Mouse (Mus musculus): ENCODE measurements at regions not wholly inside any gene's neighbourhood (a gene's known extent, or its start where the extent isn't known, plus 50 kb on each side); places are given as distances from the start of the nearest gene placed in this dataset.
A peak's percentile ranks its signal among the peaks of the same experiment; 100 is the strongest.

DNA sequence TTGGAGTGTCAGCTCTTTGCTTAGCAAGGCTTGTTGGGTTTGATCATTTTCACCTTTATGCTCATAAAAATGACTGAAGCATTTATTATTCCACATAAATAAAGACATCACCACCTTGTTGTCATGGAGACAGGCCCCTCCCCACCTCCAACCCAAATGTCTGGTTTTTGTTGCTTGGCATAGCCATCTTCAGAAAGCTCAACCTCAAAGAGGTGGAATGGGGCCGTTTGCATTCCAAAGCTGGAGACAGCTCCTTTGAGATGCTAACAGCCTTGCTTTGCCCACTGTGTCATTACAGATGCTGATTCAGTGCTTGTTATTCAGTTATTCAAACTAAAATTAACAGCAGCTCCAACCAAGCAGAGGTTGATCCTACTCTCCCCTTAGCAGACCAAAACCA is 51.9 kb upstream of the Lgalsl start:
- no peak for DNase-seq

DNA sequence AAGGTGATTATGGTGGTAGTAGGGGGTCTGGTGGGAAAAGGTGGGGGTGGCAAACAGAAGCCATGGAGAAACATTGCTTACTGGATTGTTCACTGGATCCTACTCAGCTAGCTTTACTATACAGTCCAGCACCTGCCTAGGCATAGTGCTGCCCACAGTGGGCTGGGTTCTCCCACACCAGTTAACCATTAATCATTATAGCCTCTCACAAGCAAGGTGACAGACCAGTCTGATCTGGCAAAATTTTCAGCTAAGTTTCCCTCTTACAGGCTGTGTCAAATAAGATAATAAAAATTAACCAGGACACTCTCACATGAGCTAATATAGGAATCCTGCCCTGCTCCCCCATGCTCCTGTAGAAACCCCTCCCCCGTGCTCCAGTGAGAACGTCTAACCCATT is 53.1 kb upstream of the Lgalsl start:
- no peak for DNase-seq

DNA sequence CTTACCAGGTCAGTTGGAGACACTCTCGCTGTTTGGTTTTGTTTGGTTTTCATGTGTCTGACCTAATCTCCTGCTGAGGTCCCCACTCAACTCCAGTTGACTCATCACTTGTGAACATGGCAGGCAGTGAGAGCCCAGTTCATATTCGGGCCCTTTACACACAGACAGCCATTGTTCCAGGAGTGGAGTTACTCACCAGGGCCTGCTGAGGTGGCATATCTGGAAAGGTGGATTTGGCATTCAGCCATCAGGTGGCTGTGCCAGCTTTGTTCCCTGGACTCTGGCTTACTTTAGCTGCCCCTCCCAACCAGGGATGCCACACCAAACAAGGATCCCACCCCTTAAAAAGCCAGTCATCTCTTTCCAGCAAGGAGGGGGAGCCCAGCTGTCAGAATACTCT is 56.2 kb upstream of the Lgalsl start:
- DNase-seq, result no peak

DNA sequence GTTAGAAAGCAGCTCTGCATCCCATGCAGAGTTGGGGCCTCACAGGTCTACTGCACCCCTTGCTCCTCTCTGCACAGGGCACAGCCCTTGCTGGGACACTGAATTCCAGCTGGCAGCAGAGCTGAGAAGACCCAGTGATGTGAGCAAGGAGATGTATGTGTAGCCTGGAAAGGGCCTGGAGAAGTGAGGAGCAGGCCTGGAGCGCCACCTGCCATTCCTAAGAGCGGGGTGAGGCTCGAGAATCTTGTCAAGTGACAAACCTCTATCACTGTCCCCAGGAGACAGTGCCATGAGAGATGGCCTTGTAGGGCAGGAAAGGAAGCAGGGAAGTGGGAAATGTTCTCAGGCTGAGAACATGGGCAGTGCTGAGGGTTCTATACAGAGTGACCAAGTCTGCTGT is 59.6 kb upstream of the Lgalsl start:
- DNase-seq, result no peak

DNA sequence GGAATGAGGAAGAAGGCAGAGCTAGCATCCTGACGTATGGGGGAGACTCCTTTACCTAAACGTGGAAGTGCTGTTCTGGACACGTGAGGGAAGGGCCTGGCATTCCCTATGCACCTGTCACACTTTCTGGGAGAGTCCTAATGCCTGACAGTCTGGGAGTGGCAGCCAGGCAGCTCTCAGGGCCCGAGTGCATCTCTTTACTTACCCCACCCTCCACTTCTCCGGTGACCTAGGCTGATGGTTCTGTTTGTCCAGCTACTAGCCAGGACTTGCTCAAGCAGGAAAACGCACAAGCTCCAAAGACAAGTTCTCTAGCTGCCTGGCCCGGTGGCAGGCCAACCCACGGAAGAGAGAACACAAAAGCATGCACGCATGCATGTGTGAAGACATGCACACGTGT is 60.9 kb upstream of the Lgalsl start:
- DNase-seq, result no peak

DNA sequence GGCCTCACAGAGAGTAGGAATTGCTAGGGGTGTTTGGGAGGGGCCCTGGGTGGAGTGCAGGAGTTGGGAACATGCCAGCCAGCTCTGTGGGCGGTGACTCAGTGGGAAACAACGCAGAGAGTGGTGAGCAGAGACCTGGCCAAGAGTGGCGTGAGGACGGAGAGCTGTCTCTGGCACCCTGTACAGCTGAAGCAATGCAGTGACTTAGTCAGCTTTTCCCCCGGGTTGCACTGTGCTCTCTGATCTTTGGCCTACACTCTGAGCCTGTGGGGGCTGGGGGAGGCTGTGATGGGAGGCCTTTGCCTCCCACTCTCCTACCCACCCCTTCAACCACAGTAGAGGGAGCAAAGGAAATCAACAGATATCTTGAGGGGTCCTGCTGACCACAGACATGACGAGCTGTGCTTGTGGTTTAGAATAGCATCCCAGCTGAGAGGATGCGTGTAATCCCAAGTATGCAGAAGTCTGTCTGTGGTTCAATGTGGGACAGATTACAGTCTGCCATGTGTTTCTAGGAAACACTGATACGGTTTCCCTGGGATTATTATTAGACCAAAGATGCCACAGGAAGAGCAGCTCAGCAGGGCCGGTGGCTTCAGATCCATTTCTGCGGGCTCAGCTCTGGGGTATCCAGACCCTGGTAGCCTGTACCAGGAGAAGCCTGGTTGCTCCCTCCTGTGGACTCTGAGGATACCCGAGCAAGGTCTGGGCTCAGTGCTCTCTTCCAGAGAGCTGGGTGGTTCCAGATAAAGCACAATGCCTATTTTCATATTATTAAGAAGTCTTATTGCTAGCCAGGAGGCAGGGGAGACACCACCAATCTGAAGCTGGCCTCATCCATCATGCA is 65.6 kb upstream of the Lgalsl start:
- DNase-seq, result no peak

DNA sequence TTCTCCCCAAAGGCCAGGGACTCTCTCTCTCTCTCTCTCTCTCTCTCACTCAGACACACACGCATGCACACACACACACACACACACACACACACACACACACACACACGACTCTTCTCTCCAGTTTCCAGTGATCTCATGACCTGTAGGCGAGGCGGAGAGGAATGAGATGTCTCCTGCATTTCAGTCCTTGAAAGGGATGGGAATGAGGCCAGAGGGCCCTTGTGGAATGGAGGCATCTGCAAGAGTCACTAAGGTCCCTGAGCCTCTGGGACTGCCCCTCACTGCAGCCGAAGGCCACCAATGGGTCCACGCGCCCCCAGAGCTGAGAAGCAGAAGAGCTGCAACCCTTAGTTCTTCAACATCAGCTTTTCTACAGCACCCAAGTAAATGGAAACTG is 66.6 kb upstream of the Lgalsl start:
- DNase-seq, result no peak

DNA sequence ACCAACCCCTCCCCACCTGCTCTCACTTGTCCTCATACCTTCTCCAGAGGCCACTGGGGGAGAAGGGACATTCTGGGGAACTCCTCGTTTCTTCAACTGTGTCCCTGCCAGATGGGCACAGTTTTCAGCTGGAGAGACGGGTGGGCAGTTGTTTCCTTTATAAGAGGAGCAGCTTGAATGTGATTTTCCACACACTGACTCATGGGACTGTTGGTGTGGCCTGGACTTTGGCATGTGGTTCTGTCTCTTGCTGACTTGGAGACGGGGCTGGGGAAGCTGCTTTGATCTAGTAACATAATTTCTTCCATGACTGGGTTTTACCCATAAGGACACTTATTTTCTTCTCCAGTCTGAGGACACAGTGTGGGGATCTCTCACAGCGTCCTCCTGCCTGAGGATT is 67.7 kb upstream of the Lgalsl start:
- no peak for DNase-seq

DNA sequence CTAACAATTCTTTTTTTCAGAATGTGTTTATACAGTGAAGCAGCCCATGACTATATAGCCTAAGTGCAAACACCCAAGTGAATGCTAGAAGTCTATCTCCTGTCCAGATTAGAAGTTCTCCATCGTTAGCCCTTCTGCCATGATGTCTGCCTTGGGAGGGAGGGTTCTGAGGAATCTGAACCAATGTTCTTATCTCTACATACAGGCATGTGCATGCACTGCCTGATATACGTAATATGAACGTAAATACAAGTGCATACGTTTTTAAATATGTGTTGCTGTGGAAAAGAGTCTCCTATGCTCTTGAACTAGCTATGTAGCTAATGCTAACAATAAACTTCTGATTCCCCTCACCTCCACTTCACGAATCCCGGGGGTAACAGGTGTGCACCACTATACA is 68.9 kb upstream of the Lgalsl start:
- DNase-seq, result no peak

DNA sequence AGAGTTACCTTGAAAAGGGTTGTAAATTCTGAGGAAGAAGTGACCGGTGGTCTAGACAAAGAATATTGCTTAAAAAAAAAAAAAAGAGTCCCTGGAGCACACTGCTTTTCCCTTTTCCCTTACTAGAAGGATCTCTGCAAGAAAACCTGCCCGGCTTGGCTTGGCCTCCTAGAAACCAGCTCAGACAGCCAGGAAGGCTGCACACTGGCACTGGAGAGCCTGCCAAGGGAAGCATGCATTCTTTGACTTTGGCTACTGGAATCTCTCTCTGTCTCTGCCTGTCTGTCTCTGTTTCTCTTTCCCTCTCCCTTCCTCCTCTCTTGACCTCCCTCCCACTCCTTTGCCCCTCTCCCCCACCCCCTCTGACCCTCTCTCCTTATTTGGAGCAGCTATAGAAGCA is 71.1 kb upstream of the Lgalsl start:
- no peak for DNase-seq

DNA sequence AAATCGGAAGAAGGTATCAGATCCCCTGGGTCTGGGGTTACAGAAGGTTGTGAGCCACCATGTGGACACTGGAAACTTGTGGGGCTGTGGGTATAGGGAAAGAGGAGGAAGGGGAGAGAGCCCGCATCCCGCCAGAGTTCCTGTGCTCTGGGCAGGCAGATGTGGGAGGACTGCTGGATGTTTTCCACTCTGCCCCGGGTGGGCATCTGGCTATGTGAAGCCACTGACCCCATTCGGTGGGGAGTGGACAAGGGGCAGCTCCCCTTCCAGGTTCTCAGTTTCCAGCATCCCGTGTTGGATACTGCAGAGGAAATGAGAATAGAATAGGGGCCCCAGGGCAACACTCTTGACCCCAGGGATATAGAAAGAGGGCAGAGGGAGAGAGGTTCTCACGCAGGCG is 72.1 kb upstream of the Lgalsl start:
- no peak for DNase-seq

DNA sequence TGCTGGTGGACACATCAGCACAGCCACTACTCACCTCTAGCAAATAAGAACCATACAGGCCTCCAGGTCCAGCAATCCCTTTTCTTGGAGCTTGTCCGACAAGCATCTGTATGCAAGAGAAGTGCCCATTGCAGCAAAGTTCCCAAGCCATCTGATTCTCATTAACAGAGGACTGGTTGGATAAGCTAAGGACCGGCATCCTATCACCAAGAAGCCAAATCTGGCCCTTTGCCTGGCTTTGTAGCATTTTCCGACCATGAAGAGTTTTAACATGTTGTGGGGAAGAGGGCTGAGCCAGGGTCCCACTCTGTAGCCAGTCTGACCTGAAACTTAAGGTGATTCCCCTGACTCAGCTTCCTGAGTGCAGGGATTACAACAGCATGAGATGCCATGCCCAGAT is 77.1 kb upstream of the Lgalsl start:
- no peak for DNase-seq

DNA sequence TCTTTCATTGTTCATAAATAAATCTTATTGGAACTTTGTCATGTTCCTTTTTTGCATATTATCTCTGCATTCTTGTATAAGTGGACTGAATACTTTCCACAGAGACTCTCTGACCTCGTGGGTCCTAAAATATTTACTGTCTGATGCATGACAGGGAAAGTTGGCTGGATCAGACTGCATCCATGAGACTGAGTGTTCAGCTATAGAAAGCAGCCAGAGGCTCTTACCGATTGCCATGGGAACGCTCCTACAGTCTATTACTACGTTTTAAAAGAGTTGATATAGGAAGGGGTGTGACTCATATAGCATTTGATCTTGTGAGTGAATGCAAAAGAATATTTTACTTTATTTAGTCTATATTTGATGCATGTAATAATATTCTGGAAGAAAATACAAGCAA is 77.6 kb upstream of the Lgalsl start:
- no peak for DNase-seq

DNA sequence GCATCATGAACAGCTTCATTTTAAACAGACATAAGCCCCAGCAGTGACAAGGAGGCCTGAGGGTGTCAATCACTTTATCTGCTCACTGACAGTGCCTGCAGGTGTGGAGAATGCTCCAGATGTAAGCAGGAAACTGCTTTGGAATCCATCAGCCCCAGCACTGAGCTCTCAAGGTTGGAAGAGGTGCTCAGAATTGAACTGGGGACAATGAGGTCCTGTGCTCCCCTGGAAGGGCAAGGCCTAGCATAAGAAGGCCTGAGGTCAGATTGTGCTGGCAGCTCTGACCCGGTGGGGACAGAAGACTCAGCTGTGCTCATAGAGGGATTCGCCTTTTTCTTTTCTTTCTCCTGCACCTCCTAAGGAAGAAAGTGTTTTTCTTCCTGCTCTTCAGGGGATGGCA is 82.2 kb upstream of the Lgalsl start:
- no peak for DNase-seq

DNA sequence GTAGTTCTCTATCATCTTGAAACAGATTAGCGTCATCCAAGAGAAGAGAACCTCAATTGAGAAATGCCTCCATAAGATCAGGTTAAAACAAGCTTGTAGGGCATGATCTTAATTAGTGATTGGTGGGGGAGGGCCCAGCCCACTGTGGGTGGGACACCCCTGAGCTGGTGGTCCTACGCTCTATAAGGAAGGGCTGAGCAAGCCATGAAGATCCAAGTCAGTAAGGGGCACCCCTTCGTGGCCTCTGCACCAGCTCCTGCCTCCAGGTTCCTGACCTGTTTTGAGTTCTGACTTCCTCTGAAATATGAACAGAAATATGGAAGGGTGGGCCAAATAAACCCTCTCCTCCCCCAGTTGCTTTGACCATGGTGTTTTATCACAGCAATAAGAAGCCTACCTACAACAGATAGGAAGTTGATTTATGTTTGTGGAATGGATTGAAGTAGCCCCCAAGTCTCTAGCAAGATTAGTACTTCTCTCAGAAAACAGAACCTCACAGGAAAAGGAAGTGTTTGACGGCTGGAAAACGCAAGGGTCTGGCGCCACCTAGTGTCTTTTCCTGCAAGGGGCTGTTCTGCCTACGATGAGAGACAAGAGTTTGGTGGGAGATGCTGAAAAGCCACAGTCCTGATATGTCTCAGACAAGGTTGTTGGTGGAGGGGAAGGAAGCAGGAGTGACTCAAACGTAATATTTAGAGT is 82.9 kb upstream of the Lgalsl start:
- DNase-seq, result peak; percentile 87 to 89

DNA sequence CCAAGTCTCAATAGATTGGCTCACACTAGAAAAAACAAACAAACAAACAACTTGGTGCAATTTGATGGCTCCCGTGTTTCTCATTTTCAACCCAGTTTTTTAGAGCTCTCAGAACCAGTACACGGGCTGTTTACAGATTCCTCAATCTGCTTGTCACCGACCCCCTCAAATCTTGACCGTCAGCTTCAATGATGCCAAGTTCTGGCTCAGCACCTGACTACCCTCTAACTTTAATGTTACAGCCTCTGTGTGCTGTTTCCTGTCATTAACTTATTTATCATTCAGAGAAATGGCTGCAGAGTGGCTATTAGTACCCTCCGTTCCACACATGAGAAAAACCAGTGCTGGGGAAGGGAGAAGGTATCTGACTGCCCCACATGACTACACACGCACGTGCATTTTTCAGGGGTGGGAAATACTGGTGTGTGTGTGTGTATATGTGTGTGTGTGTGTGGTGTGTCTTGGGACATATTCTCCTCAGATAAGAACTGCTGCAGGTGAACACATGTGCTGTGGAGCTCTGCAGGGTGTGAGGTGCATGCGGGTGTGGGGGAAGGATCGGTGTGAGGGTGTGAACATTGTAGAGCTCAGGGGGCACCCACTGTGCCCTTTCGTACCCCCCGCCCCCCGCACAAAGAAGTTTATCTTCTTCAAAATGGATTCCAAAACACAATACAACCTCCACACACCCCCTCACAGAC is 83.6 kb upstream of the Lgalsl start:
- no peak for DNase-seq

DNA sequence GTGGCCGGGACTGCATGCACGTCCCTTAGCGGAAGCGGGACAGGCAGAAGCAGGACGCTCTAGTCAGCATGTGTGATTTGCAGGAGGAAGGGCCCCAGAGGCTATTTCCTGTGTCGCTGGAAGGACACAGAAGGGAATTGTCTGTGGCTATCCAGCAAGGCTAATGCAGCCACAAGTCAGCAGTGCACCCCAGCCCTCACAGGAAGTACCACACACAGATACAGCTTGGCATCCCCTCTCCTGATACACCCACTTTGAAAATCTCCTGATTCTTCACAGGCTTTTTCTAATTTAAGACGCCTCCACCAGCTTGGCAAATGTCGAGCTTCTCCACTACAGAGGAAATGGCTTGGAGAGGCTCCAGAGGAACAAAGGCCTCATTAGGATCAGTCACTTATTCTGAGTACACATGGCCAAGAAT is 84.3 kb upstream of the Lgalsl start:
- no peak for DNase-seq

DNA sequence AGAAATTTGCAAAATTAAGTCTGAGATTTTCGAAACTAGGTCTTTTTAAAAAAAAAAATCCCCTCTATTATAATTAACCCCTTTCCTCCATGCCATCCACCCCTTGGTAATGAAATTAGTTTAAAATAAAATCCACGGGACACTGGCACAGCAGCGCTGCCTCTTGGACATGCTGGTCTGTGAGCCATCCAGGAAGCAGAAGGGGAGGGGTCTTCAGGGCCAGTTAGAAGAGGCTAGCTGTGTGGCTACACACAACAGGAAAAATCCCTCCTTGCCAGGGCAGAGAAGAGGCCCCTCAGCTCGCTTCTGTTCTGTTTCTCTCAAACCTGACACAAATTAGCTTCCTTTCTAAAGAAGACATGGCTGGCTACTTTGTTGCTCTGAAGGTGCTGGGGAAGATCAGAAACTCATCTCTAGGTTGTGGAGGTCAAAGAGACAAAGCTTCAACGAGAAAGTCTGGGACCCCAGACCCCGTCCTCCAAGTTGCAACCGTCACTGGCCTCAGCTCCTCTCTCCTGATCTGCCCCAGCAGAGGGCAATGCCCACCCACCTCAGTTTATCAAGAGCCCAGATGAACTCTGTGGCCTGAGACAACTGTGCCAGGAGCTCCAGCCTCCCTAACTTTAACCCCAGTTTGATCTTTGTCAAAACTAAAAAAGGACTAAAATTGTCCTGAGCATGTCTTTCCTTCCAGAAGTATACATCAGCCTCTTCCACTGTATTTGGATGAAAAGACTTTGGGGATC is 85.0 kb upstream of the Lgalsl start:
- DNase-seq, result no peak

DNA sequence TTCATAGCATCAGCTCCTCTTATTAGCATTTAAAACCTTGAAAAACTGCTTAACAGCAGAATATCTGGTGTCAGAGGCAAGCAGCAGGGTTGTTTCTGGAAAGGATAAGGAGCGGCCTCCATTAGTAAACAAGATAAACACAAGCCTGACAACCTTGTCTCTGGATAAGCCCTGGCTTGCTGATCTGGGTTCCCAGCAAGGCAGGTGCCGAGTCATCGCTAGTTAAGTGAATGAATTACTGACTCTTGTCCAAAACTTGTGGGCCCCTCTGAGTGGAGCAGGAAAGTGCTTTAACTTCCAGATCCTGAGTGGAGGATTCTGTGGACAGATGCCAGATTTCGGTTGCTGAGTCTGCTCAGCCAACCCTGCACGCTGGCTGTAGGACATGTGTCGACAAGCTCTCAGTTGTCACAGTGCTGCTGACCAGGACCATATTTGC is 85.6 kb upstream of the Lgalsl start:
- DNase-seq, result no peak

DNA sequence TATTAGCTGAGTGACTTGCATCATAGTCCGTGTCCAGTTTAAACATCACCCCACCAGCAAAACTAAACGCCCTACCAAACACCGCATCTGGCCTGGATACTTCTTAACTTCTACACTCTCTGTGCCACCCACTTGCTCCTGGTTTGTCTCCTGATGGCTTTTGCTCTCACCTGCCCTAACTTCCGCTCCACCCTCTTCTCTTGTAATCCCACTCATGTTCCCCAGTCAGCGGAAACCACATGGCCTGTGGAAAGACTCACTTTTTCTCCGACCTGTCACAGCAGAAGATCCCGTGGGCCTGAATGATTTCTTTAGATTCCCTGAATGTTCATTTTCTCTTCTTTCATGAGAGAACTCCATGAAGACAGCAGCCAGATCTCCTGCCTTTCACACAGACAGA is 86.1 kb upstream of the Lgalsl start:
- DNase-seq, result no peak

DNA sequence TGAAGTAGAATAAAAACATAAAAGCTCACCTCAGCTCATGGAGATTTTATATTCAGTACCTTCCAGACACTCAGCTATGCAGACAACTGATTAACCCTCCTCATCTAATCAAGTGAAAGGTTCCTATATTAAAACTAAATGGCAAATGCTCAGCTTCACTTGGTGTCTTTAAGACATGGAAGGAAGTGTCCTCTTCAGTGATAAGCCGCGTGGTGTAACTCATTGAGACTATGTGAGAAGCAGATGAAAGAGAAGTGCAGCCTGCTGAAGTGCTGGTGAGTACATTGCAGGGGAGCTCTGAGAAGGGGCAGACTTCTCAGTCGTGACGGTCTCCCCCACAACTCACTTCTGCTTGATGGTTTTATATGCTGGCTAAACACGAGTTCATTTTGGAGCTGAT is 86.6 kb upstream of the Lgalsl start:
- DNase-seq, result no peak

DNA sequence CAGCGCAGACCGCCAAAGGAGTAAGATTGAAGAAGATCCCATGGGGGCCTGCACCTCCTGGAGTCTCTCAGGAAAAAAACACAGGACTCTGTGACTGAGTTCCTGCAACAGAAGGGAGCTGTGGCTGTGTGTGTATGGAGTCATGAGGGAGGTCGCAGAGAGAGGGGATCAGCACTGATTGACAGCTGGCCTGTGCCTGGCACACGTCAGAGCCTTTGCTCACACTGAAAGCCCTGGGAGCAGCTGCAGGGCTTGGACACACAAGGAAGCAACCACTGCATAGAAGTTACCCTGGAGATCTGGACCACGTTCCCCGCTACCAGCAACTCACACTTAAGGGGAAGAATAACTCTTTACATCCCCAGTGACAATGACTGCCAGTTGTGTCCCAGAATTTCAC is 92.3 kb upstream of the Lgalsl start:
- DNase-seq, result no peak

DNA sequence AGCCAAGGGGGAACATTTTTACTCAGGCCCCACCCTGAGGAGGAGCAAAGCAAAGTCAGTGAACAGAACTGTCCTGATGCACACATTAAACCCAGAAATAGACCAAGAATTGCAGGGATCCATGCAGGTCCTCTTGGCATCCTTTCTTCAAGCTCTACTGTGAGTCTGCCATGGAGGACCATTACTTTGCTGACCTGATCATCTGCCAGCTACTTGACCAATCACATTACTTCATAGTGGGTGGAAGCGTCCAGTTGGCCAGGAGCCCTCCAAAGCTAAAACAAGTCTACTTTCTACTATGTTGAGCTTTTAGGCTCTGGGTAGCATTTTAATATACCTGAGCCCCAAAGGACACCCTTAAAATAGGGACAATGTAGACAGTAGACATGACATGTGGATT is 98.6 kb upstream of the Lgalsl start:
- no peak for DNase-seq
